Mouse (Mus musculus): ENCODE results near the gene Morn2. TPM values are rescaled to one million over a fixed set of nuclear protein-coding genes. Genes with fewer than 3 reads are reported as not detected.
A peak's percentile ranks its signal among the peaks of the same experiment; 100 is the strongest.
"Not testable (repeated sequence)": the region's sequence is repeated elsewhere in the genome, so short reads cannot be mapped to it uniquely, and the experiment has no call there.

Gene Morn2
- polyA plus RNA-seq (2012; rRNA removed), result 11.8 and 15.0 TPM in 2 replicates

DNA sequence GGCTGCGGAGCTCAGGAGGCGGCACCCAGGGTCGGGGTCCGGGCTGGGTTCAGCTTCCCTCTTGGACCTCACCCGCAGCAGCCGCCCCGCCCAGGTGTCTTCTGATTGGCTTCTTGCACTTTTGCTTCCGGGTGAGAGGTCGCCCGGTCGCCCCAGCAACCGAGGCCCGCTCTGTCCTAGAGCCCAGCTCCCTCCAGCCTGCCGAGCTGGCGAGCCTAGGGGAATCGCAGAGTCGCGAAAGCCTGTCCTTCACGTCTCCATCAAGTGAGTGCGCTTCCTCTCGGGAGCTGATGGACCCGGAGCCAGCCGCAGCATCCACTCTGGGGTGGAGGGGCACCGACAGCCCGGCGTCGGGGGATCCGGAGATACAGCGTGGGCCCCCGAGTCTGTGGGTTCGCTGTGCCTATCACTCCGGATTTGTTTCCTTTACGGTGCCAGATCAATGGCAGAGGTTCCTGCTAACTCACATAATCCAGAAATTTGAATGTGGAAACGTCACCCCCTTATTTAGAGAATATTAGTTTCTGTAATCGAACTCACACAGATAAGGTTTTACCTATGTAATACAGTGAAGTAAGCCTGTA, at the start of gene Morn2, which contains the start of gene Dhx57:
TSS of gene Morn2 (plus strand) at position 130 of the 584 bp plus-strand sequence.
TSS of gene Dhx57 (minus strand) at position 403 of the 584 bp plus-strand sequence.
- DNase-seq (ENCODE audit: low spot score), result peak; percentile 99

DNA sequence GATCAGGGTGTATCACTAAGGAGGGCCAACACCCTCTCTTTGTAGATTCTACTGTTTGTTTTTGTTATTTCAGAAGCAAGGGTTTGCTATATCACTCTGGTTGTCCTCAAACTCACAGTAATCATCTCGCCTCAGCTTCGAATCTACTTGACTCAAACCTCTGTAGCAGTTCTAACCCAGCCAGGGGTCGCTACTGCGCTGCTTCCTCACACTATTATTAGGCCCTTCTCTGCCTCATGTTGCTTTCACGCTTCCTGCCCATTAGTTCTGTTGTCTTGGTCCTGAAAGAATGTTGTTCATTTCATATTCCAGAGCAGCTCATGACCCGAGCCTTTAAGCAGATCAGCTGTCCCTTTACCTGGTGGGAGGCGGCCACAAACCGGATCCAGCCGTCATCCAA, 48.4 kb upstream of the Morn2 start:
- no peak for DNase-seq (ENCODE audit: low spot score)

DNA sequence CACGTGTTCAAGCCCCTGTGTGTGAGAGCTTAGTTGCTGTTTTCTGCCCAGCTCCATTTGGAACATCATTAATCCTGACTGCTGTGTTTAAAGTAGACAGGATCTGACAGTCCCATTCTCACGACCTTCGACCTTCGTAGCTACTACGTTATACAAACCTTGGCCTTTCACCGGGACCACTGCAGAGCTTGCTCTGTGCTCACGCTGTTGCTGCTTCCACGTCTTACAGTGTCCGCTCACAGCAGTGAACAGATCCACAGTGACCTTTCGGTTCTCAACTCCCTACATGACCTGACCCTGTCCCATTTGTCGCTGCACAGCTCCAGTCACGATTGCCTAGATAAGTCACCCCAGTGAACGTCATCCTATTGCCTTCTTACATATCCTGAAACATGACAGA, 46.9 kb upstream of the Morn2 start:
- DNase-seq (ENCODE audit: low spot score), result no peak

DNA sequence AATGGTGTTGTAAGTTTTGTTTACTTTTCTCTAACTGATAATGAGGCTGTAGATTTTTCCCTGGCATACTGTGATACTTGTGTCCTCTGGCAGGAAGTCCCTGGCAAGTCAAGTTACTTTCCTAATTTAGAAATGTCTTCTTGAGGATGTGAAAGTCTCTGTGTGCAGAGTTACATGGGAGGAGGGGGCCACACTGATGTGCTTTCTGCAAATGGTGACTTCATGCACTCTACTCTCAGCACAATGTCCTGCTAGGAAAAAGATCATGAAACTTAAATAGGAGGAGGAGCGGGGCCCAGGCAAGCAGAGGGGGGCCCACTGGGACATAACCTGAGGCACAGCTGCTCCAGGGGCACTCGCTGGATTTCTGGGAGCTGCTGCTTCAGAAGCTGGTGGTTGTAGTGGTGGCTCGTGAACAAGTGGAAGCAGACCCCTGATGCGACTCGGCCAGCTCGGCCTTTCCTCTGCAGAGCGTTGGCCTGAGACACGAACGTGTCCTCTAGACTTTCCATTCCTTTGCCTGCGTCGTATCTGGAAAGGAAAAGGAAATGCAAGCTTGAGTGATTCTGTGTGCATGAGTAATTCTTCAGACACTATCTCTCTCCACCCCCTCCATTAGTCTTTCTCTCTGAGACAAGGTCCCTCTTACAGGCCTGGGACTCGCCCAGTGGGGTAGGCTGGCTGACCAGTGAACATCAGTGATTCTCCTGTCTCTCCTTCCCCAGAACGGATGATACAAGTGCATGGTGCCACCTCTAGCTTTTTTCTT, 37.1 kb upstream of the Morn2 start:
- DNase-seq (ENCODE audit: low spot score), result no peak

DNA sequence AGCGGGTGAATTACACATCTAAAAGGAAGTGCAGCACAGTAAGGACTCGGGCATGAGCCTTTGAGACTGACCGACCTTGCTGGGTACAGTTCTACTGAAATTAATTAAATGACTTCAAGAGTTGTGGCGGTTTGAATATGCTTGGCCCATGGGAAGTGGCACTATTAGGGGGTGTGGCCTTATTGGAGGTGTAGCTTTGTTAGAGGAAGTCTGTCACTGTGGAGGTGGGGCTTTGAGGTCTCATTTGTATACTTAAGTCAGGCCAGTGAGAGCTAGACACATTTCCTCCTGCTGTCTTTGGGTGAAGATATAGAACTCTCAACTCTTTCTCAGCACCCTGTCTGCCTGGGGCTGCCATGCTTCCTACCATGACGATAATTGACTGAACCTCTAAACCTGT, 35.6 kb upstream of the Morn2 start:
- no peak for DNase-seq (ENCODE audit: low spot score)

DNA sequence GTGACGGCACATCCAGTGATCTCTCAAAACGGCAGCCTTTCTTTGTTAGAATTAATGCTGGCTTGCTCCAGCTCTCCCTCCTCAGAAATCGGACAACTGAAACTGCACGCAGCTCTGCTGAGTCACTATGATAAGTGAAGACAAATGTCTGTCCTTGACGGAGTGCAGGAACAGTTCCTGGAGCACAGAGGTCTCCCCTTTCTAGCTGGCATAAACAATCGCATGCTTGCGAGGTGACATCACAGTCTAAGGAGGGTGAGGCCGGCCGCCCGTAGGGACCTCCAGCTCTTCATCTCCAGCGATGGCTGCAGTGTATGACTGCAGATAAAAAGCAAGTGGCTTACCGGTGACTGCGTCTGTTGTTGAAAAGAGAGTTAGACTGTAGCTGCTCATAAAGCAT, 34.8 kb upstream of the Morn2 start:
- peak; percentile 31 for DNase-seq (ENCODE audit: low spot score)

DNA sequence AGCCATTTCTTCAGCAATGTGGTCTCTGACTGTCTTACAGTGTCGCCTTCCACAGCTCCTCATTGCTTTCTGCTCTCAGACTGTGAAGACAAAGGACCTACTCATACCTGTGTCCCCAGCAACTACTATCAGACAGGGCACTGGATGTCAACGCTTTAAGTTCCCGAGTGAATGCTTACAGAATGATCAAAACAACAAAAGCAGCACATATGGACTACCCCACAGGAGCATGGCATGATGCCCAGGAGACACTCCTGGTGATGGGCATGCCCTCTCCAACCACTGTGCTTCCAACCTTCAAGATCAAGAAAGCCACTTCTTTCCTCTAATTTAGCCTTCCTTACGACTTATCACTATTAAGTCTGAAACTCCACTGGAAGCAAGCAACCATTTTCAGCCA, 22.9 kb upstream of the Morn2 start:
- DNase-seq (ENCODE audit: low spot score), result no peak

DNA sequence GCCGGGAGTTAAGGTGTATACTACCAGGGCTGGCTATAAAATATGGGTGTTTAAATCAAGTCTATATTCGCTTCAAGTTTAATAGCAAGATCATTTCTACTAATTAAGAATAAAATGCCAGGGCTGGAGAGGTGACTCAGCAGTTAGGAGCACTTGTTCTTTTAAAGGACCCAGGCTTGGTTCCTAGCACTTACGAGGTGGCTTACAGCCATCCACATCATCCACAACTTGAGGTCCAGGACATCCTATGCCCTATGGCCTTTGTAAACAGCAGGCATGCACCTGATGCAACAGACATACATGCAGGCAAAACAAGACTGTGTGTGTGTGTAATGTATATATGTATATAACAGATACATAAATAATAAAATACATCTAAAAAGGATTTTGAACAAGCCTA, 21.9 kb upstream of the Morn2 start:
- DNase-seq (ENCODE audit: low spot score), result no peak

DNA sequence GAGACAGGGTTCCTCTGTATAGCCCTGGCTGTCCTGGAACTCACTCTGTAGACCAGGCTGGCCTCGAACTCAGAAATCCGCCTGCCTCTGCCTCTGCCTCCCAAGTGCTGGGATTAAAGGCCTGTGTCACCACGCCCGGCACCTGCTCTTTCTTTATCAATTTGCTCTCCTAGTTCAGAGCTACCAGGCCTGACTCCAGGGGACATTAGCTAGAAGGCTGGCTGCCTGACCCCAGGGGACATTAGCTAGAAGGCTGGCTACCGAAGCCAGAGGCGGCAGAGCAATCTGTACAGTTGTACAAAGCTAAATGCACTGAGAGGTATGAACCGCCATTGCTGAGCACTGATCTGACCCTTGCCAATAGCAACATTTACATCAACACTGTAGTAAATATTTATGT, 19.4 kb upstream of the Morn2 start:
- DNase-seq (ENCODE audit: low spot score), result not testable (repeated sequence)

DNA sequence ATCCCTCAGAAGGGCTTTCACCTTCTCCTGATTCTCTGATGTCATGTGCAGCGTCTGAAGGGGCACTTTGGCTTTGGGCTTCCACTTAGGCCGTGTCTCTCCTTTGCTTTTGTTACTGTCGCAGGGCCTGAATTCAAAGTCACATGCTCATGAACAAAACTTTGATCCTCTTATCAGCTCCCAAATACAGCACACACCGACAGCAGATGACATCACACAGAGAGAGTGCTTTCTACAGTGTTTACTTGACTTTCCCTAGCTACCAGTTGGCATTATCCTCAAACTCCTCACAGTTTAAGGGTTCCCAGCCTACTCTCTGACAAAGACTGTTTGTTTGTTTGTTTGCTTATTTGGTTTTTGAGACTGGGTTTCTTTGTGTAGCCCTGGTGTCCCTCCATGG, 11.7 kb upstream of the Morn2 start:
- no peak for DNase-seq (ENCODE audit: low spot score)

DNA sequence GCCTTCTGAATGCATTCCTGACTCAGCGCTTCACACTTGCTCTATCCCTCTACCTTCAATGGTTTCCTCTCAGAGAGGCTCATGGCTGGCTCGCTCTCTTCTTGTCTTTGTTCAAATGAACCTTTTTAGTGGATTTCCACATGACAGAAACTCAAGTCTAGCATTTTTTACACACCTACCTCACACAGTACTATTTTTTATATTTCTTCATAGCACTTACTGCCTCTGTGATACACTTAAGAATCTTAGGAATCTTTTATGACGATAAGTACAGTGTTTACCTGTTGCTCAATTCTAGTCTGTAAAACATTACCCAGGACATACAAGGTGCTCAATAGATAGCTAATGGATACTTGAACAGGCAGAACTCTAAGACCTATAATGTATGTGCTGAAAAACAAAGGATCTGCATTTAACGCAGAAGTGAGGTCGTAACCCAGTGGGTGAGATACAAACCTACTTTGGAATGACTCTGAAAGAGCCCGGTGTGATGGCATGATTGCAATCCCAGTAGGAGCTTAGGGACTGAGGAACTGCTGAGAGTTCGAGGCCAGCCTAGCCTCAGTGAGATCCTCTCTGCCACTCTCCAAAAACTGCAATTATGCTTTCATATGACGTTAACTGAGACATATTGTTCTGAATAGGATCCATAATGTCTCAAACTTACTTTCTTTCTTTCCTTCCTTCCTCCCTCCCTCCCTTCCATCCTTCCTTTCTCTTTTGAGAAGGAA, 10.5 kb upstream of the Morn2 start:
- no peak for DNase-seq (ENCODE audit: low spot score)

DNA sequence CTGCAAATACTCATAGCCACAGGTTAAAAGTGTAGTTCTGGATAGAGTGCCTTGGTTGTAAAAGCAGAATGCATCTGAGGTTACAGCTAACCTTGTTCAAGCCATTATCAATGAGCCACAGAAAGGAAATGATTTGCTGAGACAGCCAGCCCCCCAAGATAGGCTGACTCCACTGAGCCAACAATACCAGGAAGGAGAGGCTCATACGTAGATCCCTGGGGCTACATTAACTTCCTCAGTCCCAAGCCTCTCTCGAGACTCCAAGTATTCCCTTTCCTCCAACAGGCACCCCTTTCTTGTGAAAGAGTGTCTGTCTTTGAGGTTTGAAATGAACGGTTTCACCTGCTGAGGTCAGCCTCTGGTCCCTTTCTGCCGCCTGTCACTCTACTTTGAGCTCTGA, 5.6 kb upstream of the Morn2 start:
- DNase-seq (ENCODE audit: low spot score), result no peak

DNA sequence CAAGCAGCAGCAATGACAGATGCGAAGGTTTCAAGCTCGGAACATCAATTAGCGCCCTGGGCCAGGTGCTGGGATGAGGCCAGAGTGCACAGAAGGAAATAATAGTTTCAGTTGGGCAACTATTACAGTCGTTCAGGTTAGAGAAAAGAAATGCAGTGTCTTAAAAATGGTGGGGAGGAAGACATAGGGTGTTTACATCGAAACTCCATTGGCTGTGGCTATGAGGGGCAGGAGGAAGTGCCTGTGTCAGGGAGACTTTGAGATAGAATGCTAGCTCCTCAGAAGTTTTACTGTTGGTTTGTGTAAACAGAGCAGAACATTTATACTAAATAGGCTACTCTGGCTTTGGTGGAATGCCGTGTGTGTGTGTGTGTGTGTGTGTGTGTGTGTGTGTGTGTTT, 2.0 kb upstream of the Morn2 start:
- DNase-seq (ENCODE audit: low spot score), result no peak

DNA sequence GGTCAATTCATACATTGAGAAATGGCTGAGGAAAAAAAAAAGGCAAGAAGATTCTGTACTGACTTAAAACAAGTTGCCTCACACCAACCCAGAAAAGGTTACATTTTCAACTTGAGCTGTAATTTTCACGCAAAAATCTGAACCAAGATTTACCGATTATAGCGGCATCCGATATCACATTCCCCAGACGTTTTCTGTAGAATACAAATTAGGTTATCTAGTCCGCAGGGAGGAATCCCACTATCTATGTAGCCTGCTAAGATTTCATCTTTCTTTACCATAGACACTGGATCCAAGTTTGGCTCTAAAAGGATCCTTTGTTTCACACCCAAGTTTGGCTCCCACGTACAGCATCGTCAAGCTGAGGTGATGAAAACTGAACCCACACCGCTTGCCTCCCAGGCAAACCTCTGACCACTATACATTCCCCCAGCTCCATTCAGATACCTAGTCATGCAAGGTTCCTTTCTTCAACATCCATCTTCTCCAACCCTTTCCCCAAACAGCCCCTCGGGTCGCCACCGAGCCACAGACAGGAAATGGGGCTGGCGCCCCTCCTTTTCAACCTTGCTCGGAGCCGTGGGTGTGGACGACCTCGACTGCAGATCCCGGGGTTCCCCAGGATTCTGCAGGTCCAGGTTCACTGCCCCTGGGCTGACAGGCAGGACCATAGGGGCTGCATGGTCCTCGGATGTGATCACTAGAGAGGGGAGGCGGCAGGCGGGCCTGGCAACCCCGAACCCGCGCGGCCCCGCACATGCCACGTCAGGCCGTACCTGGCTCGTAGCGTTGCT, 526 bp upstream of the Morn2 start:
- DNase-seq (ENCODE audit: low spot score), result no peak

DNA sequence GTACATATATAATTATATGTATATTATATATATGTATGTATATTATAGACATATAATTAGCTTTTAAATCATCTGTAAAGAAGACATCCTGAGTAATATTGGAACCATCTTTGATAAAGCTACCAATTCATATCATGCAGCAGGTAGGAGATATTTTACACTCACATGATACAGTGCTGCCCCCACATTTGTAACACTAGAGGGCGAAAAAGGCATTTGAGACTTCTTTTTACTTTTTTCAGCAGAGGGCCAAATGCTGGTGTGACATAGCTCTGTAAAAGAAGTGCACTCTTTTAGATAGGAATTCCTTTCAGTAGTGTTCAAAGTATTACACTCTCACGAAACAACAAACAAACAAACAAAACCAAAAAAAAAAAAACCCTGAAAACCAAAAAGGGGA, 1.1 kb downstream of the Morn2 start:
- no peak for DNase-seq (ENCODE audit: low spot score)

DNA sequence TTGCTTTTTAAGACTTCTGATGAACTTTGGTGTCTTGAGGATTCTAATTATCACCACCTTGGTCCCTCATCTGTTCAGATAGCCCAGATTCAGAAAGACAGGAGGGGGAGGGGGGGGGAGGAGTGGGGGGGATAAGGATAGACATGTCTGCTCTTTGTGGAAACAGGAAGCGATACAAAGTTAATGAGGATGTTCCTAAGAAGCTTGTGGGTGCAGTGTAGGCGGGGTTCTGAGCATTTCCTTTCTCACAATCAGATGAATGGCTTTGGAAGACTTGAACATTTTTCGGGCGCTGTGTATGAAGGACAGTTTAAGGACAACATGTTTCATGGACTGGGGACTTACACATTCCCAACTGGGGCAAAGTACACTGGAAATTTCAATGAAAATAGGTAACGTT, 5.3 kb downstream of the Morn2 start:
- no peak for DNase-seq (ENCODE audit: low spot score)

DNA sequence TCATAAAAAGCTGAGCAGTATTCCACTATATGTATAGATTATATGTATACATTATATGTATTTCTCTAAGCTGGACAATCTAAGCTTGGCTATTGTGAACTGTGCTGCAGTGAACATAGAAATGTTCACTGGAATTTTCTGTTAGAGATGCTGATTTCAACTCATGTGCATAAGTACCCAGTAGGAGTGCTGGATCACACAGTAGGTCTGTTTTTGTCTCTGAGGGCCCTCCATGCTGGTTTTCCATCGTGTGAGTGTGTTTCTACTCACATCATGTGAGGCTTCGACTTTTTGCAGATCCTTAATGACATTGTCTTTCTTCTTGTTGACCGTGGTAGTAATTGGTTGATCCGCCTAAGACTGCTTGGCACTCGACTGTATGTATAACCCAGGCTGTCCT, 8.8 kb downstream of the Morn2 start:
- DNase-seq (ENCODE audit: low spot score), result no peak

DNA sequence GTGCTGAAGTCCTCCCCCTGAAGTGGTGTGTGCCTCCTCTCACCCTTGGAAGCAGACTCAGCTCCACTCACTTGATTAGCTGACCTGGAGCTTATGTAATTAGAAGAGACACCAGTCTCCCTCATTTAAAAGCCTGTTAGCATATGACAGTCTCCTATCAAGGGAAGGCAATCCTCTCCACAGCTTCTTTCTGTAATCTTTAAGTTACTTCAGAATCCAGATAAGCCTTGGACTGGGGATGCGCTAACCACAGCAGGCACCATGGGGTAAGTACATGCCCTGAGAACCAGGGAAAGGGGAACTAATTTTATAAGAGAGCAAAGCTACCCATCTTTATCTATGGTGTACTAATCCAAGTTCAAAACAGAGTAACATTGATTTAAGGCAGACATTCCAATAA, 17.2 kb downstream of the Morn2 start, which contains the start of gene Arhgef33:
TSS of gene Arhgef33 (plus strand) at position 157 of the 400 bp plus-strand sequence.
- no peak for DNase-seq (ENCODE audit: low spot score)

DNA sequence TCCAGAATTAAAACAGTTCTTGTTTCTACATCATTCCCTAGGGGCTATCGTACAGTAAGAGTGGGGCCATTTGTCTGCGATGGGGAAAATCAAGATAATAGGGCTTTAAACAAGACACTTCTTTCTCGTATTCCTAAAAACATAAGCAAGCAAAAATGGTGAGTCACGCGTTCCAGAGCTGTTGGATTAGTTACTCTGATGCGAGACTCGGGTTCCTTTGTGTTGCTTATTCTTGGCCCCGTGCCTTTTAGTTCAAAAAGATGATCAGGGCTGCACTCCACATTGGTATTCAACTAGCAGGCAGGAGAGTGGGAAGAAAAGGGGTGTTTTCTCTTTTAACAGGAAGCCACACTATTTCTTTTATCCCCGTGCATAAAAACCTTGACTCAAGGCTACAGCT, 21.8 kb downstream of the Morn2 start:
- no peak for DNase-seq (ENCODE audit: low spot score)

DNA sequence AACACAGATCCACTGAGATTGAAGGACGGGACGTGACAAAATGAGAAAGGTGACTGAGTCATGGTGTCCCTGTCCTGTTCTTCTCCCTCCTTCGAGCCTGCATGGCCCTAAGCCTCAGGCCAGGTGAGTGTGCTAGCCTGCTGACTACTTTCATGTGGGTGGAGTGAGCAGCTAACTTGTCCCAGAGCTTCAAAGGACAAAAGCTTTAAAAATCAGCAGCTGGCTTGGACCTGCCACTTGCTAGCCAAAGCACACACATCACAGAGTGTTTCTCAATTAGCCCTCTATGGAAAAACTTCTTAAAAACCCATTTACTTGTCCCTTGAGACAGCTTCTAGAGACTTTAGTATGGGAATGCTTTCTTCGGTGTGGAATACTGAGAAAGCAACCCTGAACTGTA, 22.4 kb downstream of the Morn2 start:
- no peak for DNase-seq (ENCODE audit: low spot score)

DNA sequence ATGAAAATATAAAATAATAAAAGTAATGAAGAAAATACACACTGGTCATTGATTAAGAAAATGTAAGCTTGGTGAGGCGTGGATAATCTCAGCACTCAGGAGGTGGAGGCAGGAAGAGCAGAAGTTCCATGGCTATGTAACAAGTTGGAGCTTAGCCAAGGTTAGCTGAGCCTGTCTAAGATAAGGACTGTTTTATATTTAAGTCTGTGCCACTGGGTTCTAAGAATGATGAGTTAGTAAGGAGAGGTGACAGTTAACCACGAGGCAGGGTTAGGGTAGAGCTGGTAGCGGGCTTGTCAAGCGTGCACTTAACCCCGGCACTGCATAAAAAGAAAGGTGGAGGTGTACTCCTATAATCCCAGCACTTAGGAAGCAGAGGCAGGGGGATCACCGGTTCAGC, 32.2 kb downstream of the Morn2 start:
- no peak for DNase-seq (ENCODE audit: low spot score)

DNA sequence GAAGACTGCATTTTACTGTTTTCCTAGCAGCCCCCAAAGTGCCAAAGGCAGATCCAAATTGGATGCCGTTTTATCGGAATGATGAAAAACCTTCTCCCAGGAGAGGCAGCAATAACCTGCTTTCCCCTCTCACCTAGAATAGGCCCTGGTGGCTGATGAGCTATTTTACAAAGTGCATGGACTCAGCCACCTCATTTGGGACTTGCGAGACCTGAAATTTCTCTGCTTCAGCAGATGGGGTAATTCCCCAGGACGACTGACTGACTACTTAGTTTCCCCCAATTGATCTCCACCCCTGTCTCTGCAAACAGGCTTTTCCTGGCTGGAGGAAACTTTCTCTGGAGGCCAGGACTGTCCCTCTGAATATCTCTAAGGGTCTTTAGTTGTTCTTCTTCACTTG, 33.0 kb downstream of the Morn2 start:
- no peak for DNase-seq (ENCODE audit: low spot score)

Data from urinary bladder, adult 2 months (tissue).